Mouse (Mus musculus): ENCODE results near the gene Wfdc2. TPM values are rescaled to one million over a fixed set of nuclear protein-coding genes. Genes with fewer than 3 reads are reported as not detected.

Wfdc2 gene
- total and polyA plus RNA-seq, 3 experiments = not detected

- no peak for DNase-seq (ENCODE audit: extremely low read depth)
- H3K27ac ChIP-seq (ENCODE audit: insufficient read depth, low read depth) = no peak overlapping the region
- no peak overlapping the region for H3K9ac ChIP-seq (ENCODE audit: insufficient read depth, low read depth)
- dilution Hi-C loops (cut with MboI; ENCODE audit: extremely low pct_ligation_motif_present, extremely low pct_unique_long_range_greater_than_20kb, low sequenced_read_pairs) (no loop called here), in situ Hi-C loops (cut with MboI; ENCODE audit: low pct_ligation_motif_present, low pct_unique_long_range_greater_than_20kb, low sequenced_read_pairs) (loop anchor here (5.0 kb wide), 1 partner anchor 108 kb away; the partner anchor contains the start of gene Matn4)
- H3K79me2 ChIP-seq (replicated peaks; ENCODE audit: control insufficient read depth, extremely low read depth, insufficient read depth, poor library complexity, severe bottlenecking) = no peaks in the 10 kb centered on the region
- H3K4me2 ChIP-seq (ENCODE audit: insufficient read depth, low read depth, poor library complexity, severe bottlenecking) = no peak overlapping the region
- peaks cover 7% of the 10 kb centered on the region for H3K9me3 ChIP-seq (replicated peaks; ENCODE audit: low read length)
- peaks cover 9% of the 10 kb centered on the region for H3K27me3 ChIP-seq (replicated peaks)
- H3K4me3 ChIP-seq (replicated peaks in 1 of 3; ENCODE audit: low read depth in 2 of 3, low read length in 2 of 3, poor library complexity in 1 of 3) = no peak overlapping the region
- peaks cover 0 to 4% of the 10 kb centered on the region in 2 experiments; a peak in 1 of 4 replicates for H3K4me1 ChIP-seq (ENCODE audit: control insufficient read depth in 1 of 2, insufficient read depth in 2 of 2)
- peaks cover 0 to 17% of the 10 kb centered on the region in 2 experiments for H3K36me3 ChIP-seq (replicated peaks in 1 of 2; ENCODE audit: control insufficient read depth in 1 of 2, insufficient read depth in 1 of 2, low read length in 1 of 2)
- TF ChIP-seq ZMIZ1 (IDR thresholded peaks at IDR 0.05; ENCODE audit: low read depth, low read length) (no peak), PAX5 (IDR thresholded peaks at IDR 0.05; ENCODE audit: low read length) (no peak), CHD2 (IDR thresholded peaks at IDR 0.05; ENCODE audit: low read length) (no peak), E2F4 (IDR thresholded peaks at IDR 0.05; ENCODE audit: insufficient replicate concordance, low read depth, low read length) (no peak), CTCF (conservative IDR thresholded peaks at IDR 0.05 in 1 of 2, IDR thresholded peaks at IDR 0.05 in 1 of 2; ENCODE audit: low read depth in 2 of 2, low read length in 2 of 2) (no peak), ZKSCAN1 (IDR thresholded peaks at IDR 0.05; ENCODE audit: borderline replicate concordance, low read depth, low read length) (no peak), JUN (IDR thresholded peaks at IDR 0.05; ENCODE audit: insufficient read depth, low read depth, low read length) (no peak), MAX (IDR thresholded peaks at IDR 0.05; ENCODE audit: low read length) (no peak), MAFK (IDR thresholded peaks at IDR 0.05; ENCODE audit: insufficient replicate concordance, low read length) (no peak), ELF1 (IDR thresholded peaks at IDR 0.05; ENCODE audit: low read depth, low read length) (no peak), KAT2A (IDR thresholded peaks at IDR 0.05; ENCODE audit: insufficient replicate concordance, low read length) (no peak), USF1 (IDR thresholded peaks at IDR 0.05; ENCODE audit: low read depth, low read length) (no peak), TCF12 (IDR thresholded peaks at IDR 0.05; ENCODE audit: low read depth, low read length) (no peak), CHD1 (IDR thresholded peaks at IDR 0.05; ENCODE audit: low read depth, low read length) (no peak), BHLHE40 (IDR thresholded peaks at IDR 0.05; ENCODE audit: low read depth, low read length) (no peak), MEF2A (IDR thresholded peaks at IDR 0.05; ENCODE audit: borderline replicate concordance, low read depth, low read length) (no peak), MAZ (IDR thresholded peaks at IDR 0.05; ENCODE audit: low read depth, low read length) (no peak), JUND (conservative IDR thresholded peaks at IDR 0.05; ENCODE audit: low read depth, low read length) (no peak)
These were observed 47.3 kb upstream of the Wfdc2 start for GRCm38 (mm10) chr2:164514916-164515315.

- in situ Hi-C loops (cut with MboI; ENCODE audit: low pct_ligation_motif_present, low pct_unique_long_range_greater_than_20kb, low sequenced_read_pairs) = loop anchor here (5.0 kb wide), 1 partner anchor 109 kb away; the partner anchor contains the start of gene Matn4
These were observed 46.3 kb upstream of the Wfdc2 start for GRCm38 (mm10) chr2:164515897-164516296.

More at GRCm38 (mm10) chr2:164515897-164516296, 46.3 kb upstream of the Wfdc2 start:
- H3K9me3 ChIP-seq (replicated peaks; ENCODE audit: low read length) = peaks cover 7% of the 10 kb centered on the region
- dilution Hi-C loops (cut with MboI; ENCODE audit: extremely low pct_ligation_motif_present, extremely low pct_unique_long_range_greater_than_20kb, low sequenced_read_pairs) = no loop called here
- H3K4me3 ChIP-seq (replicated peaks in 1 of 3; ENCODE audit: low read depth in 2 of 3, low read length in 2 of 3, poor library complexity in 1 of 3) = no peak overlapping the region
- H3K4me2 ChIP-seq (ENCODE audit: insufficient read depth, low read depth, poor library complexity, severe bottlenecking) = no peak overlapping the region
- TF ChIP-seq MYC (IDR thresholded peaks at IDR 0.05; ENCODE audit: low read depth, low read length) (no peak), RAD21 (IDR thresholded peaks at IDR 0.05; ENCODE audit: low read depth, low read length) (no peak), NELFE (IDR thresholded peaks at IDR 0.05; ENCODE audit: low read depth, low read length) (no peak), SIN3A (IDR thresholded peaks at IDR 0.05; ENCODE audit: low read length) (no peak), E2F4 (IDR thresholded peaks at IDR 0.05; ENCODE audit: insufficient replicate concordance, low read depth, low read length) (no peak), ZKSCAN1 (IDR thresholded peaks at IDR 0.05; ENCODE audit: borderline replicate concordance, low read depth, low read length) (no peak)
- H3K27ac ChIP-seq (ENCODE audit: insufficient read depth, low read depth) = no peak overlapping the region
- no peak overlapping the region for H3K9ac ChIP-seq (ENCODE audit: insufficient read depth, low read depth)
- peaks cover 0 to 8% of the 10 kb centered on the region in 2 experiments for H3K36me3 ChIP-seq (replicated peaks in 1 of 2; ENCODE audit: control insufficient read depth in 1 of 2, insufficient read depth in 1 of 2, low read length in 1 of 2)
- peaks cover under 1 to 10% of the 10 kb centered on the region in 2 experiments for H3K4me1 ChIP-seq (ENCODE audit: control insufficient read depth in 1 of 2, insufficient read depth in 2 of 2)
- peaks cover 9% of the 10 kb centered on the region for H3K27me3 ChIP-seq (replicated peaks)
- DNase-seq (ENCODE audit: extremely low read depth) = no peak
- H3K79me2 ChIP-seq (replicated peaks; ENCODE audit: control insufficient read depth, extremely low read depth, insufficient read depth, poor library complexity, severe bottlenecking) = no peaks in the 10 kb centered on the region

Measured in CH12.LX (cell line).